Mouse (Mus musculus) lung, postnatal 0 days (tissue): ENCODE data around the gene Lrrk2.

ENCODE experiments used
- CTCF ChIP-seq: IDR thresholded peaks from 2 replicates; pipeline ENCODE4 v1.5.1; 2016; ENCODE audit warnings: antibody characterized with exemption, mild to moderate bottlenecking
- EP300 ChIP-seq: IDR thresholded peaks from 2 replicates; pipeline ENCODE4 v1.6.1; 2016; ENCODE audit warnings: antibody characterized with exemption, mild to moderate bottlenecking, control low read depth

DNA sequence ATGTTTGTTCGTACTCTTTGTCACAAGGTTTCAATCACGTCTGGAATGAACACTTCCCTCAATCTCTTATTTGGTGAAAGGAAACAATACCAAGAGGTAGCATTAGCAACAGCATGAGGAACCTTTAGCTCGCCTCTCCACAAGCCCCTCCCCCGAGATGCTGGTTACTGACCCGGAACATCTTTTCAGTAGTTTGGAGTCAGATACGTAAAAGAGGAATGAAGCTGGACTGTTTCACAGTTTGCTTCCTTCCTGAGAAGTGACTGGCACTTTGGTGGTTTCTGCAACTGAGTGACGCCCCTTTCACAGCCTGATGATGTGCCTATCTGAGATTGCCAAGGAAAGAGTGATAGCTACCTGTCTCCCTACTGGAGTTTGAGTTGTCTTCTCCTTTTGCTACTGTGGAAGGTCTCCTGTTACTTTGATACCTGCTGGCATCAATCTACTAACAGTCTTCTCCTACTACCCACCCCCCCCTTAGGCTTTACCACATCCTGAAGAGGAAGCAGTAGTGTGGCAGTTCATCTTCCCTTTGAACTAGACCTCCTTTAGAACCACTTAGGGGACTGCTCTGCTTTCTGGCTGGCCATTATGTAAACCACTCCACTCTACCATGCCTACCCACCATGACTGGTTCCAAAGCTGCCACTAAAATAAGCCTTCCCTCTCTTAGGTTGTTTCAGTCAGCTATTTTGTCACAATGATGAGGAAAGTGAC lies 29.2 kb upstream of the Lrrk2 start:
- TF ChIP-seq CTCF (no peak), EP300 (no peak)
